Comparison of ENCODE assay signal across 9 mouse cellular contexts in genomic region chr11:102145471-102146001, GRCm38 (mm10). TPM values are rescaled to one million over a fixed set of nuclear protein-coding genes. Genes with fewer than 3 reads are reported as not detected.
A peak's percentile ranks its signal among the peaks of the same experiment; 100 is the strongest.
DNase-seq lines count a peak whose midpoint lies in the region; ATAC-seq and TF ChIP-seq lines count a peak whose summit lies in the region.
"Had no signal": no experiment of that assay in that cellular context is flagged by ENCODE, and none has a peak within 500 bp of the region (broad histone marks: within the 10 kb centered on the region; RNA-seq: fewer than 3 reads in every experiment).

Nags (plus strand) TSS chr11:102145513.

- no peaks in the 10 kb centered on the region for H3K9me3 ChIP-seq in lung, embryonic 15.5 days
- no peaks in the 10 kb centered on the region for H3K9me3 ChIP-seq in embryonic facial prominence, embryonic 15.5 days (replicated peaks)
- no peaks in the 10 kb centered on the region for H3K9me3 ChIP-seq in limb, embryonic 13.5 days

- peak within 1 kb of the TSS; percentile 56 for H3K4me2 ChIP-seq in lung, embryonic 15.5 days
- peak within 1 kb of the TSS; percentile 55 for H3K4me2 ChIP-seq in embryonic facial prominence, embryonic 15.5 days (replicated peaks)
- H3K4me2 ChIP-seq in limb, embryonic 13.5 days (replicated peaks): peak within 1 kb of the TSS; percentile 66

- no peak within 1 kb of the TSS for H3K9ac ChIP-seq in lung, embryonic 15.5 days
- no peak within 1 kb of the TSS for H3K9ac ChIP-seq in embryonic facial prominence, embryonic 15.5 days
- H3K9ac ChIP-seq in limb, embryonic 13.5 days: no peak within 1 kb of the TSS

- peaks cover 79% of the 10 kb centered on the region for H3K27me3 ChIP-seq in lung, embryonic 15.5 days
- peaks cover 73% of the 10 kb centered on the region for H3K27me3 ChIP-seq in embryonic facial prominence, embryonic 15.5 days
- H3K27me3 ChIP-seq in limb, embryonic 13.5 days: peaks cover 78% of the 10 kb centered on the region
- H3K27me3 ChIP-seq in small intestine, adult 2 months (ENCODE audit: control insufficient read depth, insufficient read depth, low read length): no peaks in the 10 kb centered on the region; the same call in 1 of the 2 replicates

- no peak for DNase-seq in lung, postnatal 25 days (ENCODE audit: low spot score)
- no peak for DNase-seq in right cerebral cortex, postnatal 36 days (ENCODE audit: low spot score in 2 of 2)
- no peak for DNase-seq in gastrocnemius, postnatal 36 days
- DNase-seq in left cerebral cortex, postnatal 14 days (ENCODE audit: low spot score in 2 of 2): no peak

- peak; percentile 81; the same call in 1 of the 2 replicates for TF ChIP-seq POLR2A in small intestine, adult 2 months (IDR thresholded peaks at IDR 0.05; ENCODE audit: low read depth, low read length)

- TF ChIP-seq CTCF in small intestine, adult 2 months (IDR thresholded peaks at IDR 0.05; ENCODE audit: extremely low read depth, insufficient read length, insufficient replicate concordance, low read depth, low read length): no peak

- intact Hi-C loops in gastrocnemius, postnatal 36 days (cut with DNase I): no loop called here
- intact Hi-C loops in left cerebral cortex, postnatal 14 days (cut with DNase I): no loop called here

- peak; percentile 28; the same call in 1 of the 2 replicates for ATAC-seq in lung, embryonic 15.5 days (ENCODE audit: borderline replicate concordance, extremely low read depth, low FRiP score, low TSS enrichment)
- ATAC-seq in embryonic facial prominence, embryonic 15.5 days (ENCODE audit: insufficient number of reproducible peaks, low FRiP score, low TSS enrichment, low read depth): 0 out of 2 replicates have a peak, but pooled peaks have one; percentile 26
- ATAC-seq in limb, embryonic 13.5 days (ENCODE audit: low FRiP score, low read depth): no peak

- WGBS in lung, embryonic 15.5 days: under 1% methylated on average over 50 of the region's 50 CpGs
- WGBS in embryonic facial prominence, embryonic 15.5 days: 2% methylated on average over 50 of the region's 50 CpGs
- 1% methylated on average over 50 of the region's 50 CpGs for WGBS in limb, embryonic 13.5 days
- WGBS in small intestine, adult 2 months: 1% methylated on average over 50 of the region's 50 CpGs

- no peaks in the 10 kb centered on the region for H3K36me3 ChIP-seq in lung, embryonic 15.5 days
- no peaks in the 10 kb centered on the region for H3K36me3 ChIP-seq in embryonic facial prominence, embryonic 15.5 days
- no peaks in the 10 kb centered on the region for H3K36me3 ChIP-seq in limb, embryonic 13.5 days
- peaks cover 27% of the 10 kb centered on the region for H3K36me3 ChIP-seq in small intestine, adult 2 months (ENCODE audit: control insufficient read depth, insufficient read depth, low read length)

- peaks cover 13% of the 10 kb centered on the region for H3K4me1 ChIP-seq in lung, embryonic 15.5 days
- peaks cover 22% of the 10 kb centered on the region for H3K4me1 ChIP-seq in embryonic facial prominence, embryonic 15.5 days
- H3K4me1 ChIP-seq in limb, embryonic 13.5 days: peaks cover 26% of the 10 kb centered on the region
- peaks cover 18% of the 10 kb centered on the region for H3K4me1 ChIP-seq in small intestine, adult 2 months (ENCODE audit: control insufficient read depth, insufficient read depth, insufficient read length, low read length)

- H3K4me3 ChIP-seq in lung, embryonic 15.5 days: peak within 1 kb of the TSS; percentile 30
- peak within 1 kb of the TSS; percentile 35 for H3K4me3 ChIP-seq in embryonic facial prominence, embryonic 15.5 days (replicated peaks)
- peak within 1 kb of the TSS; percentile 40 for H3K4me3 ChIP-seq in limb, embryonic 13.5 days
- H3K4me3 ChIP-seq in small intestine, adult 2 months (ENCODE audit: low read depth, low read length): peak within 1 kb of the TSS; percentile 85

- H3K27ac ChIP-seq in lung, embryonic 15.5 days: no peak within 1 kb of the TSS
- no peak within 1 kb of the TSS for H3K27ac ChIP-seq in embryonic facial prominence, embryonic 15.5 days (replicated peaks)
- H3K27ac ChIP-seq in limb, embryonic 13.5 days: no peak within 1 kb of the TSS
- H3K27ac ChIP-seq in small intestine, adult 2 months (ENCODE audit: insufficient read depth, low read depth, low read length): peak within 1 kb of the TSS; percentile 98

RNA-seq across cellular contexts. Expression of gene Nags, which starts in this region (rescaled TPM):
- 0.46 and 0.67 TPM in 2 replicates for polyA plus RNA-seq in lung, embryonic 15.5 days (2015; fragmentation: Nextera tagmentation; extraction: Ambion mirVana)
- 0.98 and 1.7 TPM in 2 replicates for polyA plus RNA-seq in embryonic facial prominence, embryonic 15.5 days (2015; fragmentation: Nextera tagmentation; extraction: Ambion mirVana)
- polyA plus RNA-seq in limb, embryonic 13.5 days (2015; fragmentation: Nextera tagmentation; extraction: Ambion mirVana): 0.14 TPM in 1 of 2 replicates, not detected in the other
- 44.2 and 87.7 TPM in 2 replicates for polyA plus RNA-seq in small intestine, adult 2 months (2012; rRNA removed)
- not detected for total RNA-seq in gastrocnemius, postnatal 36 days (2021)
- total RNA-seq in left cerebral cortex, postnatal 14 days (2021): not detected
- total RNA-seq: neutrophil, adult 5-6 weeks had no signal

Comparison
In these comparisons a context has a peak if more than half of its experiments do, and no peak if none do; other contexts are left out.
1. RNA of gene Nags (polyA plus RNA-seq): 44.2 to 87.7 TPM in small intestine, adult 2 months; 0.98 to 1.7 TPM in embryonic facial prominence, embryonic 15.5 days, 0.46 to 0.67 TPM in lung, embryonic 15.5 days and 0.14 TPM in limb, embryonic 13.5 days; every median in the first group is over 10 times any median in the second.
2. Peak in ATAC-seq, H3K4me3 ChIP-seq and H3K4me2 ChIP-seq in lung, embryonic 15.5 days; RNA of the gene not detected or under 1 TPM.
3. H3K4me3 ChIP-seq: peak in every context shown above with its lines; median percentile 85 in small intestine, adult 2 months; 40 in limb, embryonic 13.5 days; 35 in embryonic facial prominence, embryonic 15.5 days; 30 in lung, embryonic 15.5 days.
4. Peak in every context shown above with its lines, with median percentiles within 50 percentile points of each other: H3K4me2 ChIP-seq.